Mouse (Mus musculus) cerebellum, adult 9-11 months (tissue): ENCODE data around the gene Gramd4.

Experiments
- DNase-seq: peaks from one replicate; pipeline ENCODE4 v3.0.0; 2022

Gene Gramd4

GRCm38 (mm10) chr15:86074171-86074937 is 16.9 kb downstream of the Gramd4 start:
- DNase-seq, result no peak

DNA sequence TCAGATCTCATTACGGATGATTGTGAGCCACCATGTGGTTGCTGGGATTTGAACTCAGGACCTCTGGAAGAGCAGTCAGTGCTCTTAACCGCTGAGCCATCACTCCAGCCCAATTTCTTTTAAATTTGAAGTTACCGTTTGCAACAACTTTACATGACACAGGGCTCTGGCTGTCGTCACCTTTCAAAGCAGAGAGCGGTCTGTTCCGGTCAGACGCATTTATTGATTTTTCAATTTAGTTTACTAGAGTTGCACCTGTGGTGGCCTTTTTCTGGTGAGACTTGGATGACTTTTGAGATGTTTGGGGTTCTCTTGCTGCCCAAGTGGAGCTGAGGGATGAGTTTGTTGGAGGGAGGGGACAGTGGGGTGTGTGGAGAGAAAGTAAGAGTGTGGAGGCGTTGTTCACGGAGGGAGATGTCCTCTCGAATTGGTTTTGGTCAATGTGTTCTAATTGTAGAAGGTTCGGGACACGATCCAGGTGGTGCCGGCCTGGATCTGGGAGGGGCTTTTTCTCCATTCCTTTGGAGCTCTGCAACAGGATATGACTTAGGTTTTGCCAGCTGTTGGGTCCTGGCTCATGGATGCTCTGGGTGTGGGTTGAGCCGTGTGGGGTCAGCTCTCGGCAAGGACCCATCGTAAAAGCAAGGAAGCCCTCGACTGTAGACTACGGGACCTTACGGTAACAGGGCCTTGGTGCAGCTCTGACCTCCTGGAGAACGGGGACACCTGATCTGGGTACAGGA is 18.0 kb downstream of the Gramd4 start:
- no peak for DNase-seq

DNA sequence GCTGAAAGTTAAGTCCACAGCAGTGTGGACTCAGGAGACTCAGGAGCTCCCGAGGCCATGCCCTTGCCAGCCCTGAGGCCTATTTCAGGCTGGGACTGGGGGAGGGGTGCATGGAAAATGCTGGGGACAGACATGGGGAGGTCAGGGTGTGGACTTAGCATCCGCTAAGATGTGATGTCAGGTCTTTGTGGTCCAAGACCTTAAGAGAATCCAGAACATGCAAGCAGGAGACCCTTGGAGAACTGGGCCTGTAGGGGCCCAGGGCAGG is 18.5 kb downstream of the Gramd4 start:
- DNase-seq, result no peak

- no peak for DNase-seq
These were observed 18.9 kb downstream of the Gramd4 start for GRCm38 (mm10) chr15:86076378-86076777.

DNA sequence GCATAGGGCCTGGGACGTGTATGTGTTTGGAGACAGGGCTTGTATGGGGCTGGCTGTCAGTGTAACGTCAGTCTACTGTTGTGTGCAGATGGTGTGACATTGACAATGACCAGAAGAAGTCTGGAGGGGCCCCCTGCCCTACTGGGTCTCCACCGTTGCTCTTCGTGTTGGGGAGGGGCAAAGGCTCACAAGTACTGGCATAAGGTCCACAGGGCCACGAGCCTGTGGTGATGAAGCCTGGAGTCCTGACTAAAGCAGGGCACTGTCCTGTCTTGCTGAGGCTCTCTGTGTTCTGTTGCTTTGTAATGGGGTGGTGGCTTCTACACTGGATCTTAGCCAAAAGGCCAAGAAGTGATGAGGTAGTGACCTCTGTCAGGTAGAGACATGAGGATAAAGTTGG is 20.4 kb downstream of the Gramd4 start:
- no peak for DNase-seq

DNA sequence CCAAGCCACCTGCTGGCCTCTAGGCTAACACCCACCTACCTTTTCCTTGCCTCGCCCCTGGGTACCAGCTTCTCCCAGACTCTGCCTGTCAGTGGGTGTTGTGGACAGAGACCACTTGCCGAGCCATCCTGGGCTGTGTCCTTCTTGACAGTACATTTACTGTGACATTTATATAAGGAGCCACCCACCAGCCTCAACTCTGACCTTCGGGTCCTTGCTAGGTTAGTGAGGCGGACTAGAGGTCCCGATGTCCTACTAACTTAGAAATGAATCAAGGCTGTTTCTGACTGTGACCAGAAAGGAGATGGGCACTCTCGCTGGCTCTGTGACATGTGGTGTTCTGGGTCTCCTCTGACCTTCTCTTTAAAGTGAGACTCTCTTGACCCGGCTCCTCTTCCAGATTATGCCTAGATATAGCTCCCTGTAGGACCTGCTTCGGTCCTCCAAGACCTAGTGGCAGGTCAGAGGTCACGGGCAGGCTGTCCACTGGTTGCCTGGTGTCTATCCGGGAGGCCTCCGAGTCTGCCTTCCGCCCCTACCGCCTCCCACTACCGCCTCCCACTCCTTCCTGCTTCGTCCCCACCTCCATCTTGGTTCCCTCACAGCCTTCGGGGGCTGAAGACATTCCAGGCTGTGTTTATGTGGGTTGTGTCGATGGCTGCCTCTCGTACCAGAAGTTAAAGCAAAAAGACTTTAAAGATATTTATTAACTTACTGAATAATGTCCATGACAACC is 21.2 kb downstream of the Gramd4 start:
- no peak for DNase-seq

GRCm38 (mm10) chr15:86079467-86079866 is 22.0 kb downstream of the Gramd4 start:
- DNase-seq, result no peak

GRCm38 (mm10) chr15:86079876-86080275 is 22.4 kb downstream of the Gramd4 start:
- DNase-seq, result peak; percentile 45

- DNase-seq, result no peak
These were observed 22.9 kb downstream of the Gramd4 start for GRCm38 (mm10) chr15:86080408-86080807.

DNA sequence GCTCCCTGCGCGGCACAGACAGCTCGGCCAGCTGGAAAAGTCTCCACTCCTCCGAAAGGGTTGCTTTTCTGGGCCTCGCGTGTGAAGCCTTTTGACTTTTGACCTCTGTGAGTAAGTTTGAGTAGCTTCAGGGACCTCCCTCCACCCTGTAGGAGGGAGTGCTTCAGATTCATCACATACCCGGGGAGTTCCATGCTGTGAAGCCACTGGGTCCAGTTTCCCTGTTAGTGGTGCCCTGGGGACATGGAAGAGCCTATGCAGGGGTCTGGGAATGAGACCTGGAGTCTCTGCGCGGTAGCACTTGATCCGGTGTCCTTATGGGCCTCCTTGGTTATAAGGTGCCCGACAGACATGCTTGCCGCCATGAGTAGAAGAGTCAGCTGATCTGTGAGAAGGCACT is 24.2 kb downstream of the Gramd4 start:
- peak; percentile 43 for DNase-seq

DNA sequence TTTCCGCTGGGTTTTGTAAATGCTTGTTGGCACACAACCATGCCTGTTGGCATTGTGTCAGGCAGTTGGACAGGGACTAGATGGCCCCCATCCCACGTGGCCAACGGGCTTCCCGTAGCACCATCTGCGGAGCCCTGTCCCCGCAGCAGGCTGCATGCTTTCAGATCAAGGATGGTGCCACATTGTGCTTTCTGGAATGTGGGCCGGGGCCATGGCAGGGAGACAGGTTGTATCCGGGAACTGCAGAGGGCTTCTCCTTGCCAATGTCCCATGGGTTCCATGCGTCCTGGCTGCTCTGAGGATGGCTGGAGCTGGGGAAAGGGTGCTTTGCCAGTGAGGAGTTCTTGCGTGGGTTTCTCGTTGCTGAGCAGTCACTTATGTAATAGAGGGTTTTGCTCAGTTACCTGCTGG is 25.1 kb downstream of the Gramd4 start:
- peak; percentile 92 for DNase-seq

- DNase-seq, result peak; percentile 70
These were observed 25.8 kb downstream of the Gramd4 start for GRCm38 (mm10) chr15:86083261-86083741.

DNA sequence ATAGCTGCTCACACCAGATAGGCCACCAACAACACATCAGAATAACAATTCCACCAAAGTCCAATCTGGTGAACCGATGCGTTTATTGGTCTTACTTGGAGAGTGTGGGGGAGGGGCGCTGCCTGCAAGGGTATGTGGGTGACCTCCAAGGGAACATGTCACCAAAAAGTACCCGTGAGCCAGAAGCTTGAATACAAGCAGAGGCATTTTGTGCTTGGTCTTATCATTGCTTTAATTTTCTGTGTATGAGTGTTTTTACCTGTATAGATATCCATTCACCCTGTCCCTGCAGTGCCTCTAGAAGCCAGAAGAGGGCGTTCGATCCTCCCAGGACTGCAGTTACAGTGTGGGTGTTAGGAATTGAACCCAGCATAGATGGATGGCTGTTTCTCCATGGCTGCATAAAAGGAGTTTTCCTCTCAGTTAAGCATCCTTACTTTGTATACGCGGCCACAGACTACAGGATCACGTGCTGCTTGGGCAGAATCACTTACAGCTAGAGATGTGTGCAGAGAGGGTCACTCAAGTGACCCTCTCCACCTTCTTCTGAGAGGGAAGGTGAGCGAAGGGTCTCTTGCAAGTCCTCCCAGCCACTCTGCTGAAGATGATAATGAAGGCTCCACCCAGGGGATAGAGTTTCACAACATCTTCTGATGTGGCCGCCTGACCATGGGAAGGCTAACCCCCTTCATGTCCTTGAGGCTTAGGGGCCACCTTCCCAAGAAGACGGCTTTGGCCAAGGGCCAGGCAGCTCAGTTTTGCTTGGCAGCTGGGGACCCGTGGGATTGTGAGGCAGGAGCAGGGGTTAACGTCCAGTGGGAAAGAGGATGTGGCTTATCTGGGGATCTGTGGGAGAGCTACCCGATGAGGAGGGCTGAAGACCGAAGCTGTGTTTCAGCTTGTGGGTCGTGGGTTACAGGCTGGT is 28.1 kb downstream of the Gramd4 start:
- no peak for DNase-seq

DNA sequence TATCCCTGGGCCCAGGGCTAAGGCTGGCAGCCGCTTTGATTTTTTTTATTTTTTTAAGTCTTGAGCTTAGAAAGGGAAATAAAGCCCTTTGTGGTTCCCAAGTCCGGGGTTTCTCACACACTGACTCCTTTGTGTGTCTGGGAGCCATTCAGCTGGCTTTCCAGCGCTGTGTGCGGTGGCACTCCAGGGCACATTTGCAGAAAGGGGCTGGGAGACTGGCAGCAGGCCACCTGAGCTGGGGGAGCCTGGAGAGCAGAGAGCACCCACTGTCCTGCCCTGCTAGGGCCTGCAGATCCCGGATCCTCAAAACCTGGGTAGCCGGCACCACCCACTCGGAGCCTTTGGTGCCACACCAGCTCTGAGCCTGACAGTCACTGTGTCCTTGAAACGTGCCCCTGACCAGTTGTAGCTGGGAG is 28.8 kb downstream of the Gramd4 start:
- peak; percentile 67 for DNase-seq

- peak; percentile 39 for DNase-seq
These were observed 30.2 kb downstream of the Gramd4 start for GRCm38 (mm10) chr15:86087591-86088149.

DNA sequence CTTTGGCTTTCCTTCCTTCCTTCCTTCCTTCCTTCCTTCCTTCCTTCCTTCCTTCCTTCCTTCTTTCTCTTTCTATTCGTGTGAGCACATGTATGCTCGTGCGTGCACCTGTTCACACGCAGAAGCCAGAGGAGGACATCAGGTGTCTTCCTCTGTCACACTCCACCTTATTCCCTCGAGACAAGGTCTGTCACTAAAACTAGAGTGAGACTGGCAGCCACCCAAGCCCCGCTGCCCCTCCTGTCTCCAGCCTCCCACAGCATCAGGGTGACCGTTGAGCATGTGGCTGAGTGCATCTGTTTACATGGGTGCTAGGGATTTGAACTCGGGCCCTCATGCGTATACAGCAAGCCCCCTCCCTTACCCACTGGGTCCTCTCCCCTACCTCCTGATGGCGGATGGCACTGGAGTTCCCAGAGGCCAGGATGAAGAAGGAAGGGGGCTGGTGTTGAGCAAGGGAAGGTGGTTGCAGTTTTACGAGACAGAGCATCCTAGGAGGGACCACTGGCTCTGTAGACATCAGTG is 30.8 kb downstream of the Gramd4 start:
- peak; percentile 43 for DNase-seq

DNA sequence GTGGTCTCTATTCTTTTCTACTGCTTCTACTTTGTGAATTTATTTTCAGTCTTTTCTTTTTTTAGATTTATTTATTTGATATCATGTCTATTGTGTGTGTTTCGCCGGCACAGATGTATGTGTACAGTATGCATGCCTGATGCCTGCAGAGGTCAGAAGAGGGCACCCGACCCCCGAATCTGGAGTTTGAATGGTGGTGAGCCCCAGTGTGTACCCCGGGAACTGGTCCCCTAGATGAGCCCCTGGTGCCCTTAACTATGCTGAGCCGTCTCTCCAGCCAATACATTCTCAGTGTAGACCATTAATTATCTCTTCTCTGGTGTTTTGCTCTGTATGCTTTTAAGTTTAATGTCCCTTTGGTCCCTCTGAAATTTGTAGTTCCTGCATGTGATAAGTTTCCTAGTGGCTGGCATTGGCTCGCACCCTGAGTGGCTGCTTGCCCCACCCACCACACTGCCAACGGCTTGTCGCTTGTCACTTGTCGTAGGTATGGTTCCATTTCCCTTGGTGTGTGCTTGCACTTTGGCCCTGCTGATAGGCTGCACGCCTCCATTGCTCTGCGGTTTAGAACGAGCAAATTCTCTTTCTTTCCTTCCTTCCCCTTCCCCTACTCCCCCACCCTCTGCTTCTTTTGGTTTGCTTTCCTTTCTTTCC is 31.7 kb downstream of the Gramd4 start:
- no peak for DNase-seq

- no peak for DNase-seq
These were observed 32.6 kb downstream of the Gramd4 start for GRCm38 (mm10) chr15:86089991-86090529.

DNA sequence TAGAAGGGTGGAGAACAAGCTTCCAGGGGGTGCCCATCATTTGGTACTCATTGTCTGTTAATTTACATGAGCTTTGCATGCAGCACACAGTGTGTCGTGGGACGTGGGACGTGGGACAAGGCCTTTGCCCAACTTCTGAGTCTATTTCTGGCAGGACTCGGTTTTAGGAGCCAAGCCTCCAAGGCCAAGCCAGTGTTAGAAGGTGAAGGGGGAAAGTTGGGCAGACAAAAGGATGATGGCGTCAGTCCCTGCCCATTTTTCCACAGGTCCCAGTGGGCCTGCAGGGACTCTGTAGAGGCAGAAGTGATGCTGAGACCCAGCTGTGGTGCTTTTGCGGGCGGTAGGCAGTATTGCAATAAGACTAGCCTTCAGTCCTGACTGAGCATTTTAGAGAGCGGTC is 33.1 kb downstream of the Gramd4 start:
- no peak for DNase-seq

DNA sequence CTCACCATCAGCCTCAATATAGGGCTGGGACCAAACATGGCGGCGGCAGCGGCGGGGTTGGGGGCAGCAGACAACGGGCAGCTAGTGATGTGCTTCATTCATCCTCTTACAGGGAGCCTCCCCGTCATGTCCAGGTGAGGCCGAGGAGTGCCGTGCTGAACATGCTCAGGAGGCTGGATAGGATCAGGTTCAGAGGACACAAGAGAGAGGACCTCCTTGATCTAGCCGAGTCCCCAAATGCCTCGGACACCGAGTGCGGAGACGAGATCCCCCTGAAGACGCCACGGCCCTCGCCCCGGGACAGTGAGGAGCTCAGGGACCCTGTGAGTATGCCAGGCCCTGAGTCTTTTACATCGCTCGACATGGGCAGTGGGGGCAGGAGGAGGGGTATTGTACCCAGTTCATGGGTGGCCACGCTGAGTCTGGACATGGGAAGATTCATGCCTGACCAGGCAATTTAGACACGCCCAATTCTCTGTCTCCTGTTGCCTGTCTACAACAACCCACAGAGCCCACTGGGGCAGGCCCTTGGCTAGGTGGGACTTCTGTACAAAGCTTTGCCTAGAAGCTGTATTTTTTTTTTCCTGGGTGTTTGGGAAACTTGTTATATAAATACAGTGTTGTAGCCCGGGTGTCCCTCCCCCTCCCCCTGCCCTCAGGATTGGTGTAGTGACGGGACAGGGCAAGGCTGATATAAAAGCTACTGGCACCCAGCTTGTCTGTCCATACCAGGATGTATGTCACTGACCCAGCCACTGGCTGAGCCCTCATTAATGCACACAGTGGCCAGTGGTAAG is 33.9 kb downstream of the Gramd4 start:
- DNase-seq, result no peak
